Mouse (Mus musculus) large intestine, adult 2 months (tissue): ENCODE data around the gene Dhx16. TPM values are rescaled to one million over a fixed set of nuclear protein-coding genes. Genes with fewer than 3 reads are reported as not detected.

Experiments
- DNase-seq: peaks from one replicate; pipeline ENCODE4 v3.0.0-alpha.2; 2012; ENCODE audit warnings: low read depth, low spot score
- WGBS: fragments of 180-500 bp; shearing (Covaris S2); methylation state at CpG from one replicate; pipeline ENCODE4 v1.1.7; 2018; 5-methylcytosine and 5-hydroxymethylcytosine counted together
- polyA plus RNA-seq: library from polyadenylated mRNA; depleted of rRNA; stranded (reverse); fragments of >200 nt; gene quantifications from 2 replicates; pipeline ENCODE4 v1.2.3, GENCODE M21; 2012

Gene Dhx16
- polyA plus RNA-seq, 1 experiment: 67.2 TPM

DNA sequence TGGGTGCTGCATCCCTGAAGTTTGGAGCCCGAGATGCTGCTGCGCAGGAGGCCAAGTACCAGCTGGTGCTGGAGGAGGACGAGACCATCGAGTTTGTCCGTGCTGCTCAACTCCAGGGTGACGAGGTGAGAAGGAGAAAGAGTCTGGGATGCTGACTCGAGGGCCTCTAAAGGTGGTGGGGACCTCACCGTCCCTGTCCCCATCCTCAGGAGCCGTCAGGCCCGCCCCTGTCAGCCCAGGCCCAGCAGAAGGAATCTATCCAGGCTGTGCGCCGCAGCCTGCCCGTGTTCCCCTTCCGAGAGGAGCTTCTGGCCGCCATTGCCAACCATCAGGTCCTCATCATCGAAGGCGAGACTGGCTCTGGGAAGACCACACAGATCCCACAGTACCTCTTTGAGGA is 3.3 kb downstream of the Dhx16 start:
- 93% methylated on average over 17 of the region's 17 CpGs for WGBS
- DNase-seq: no peak

DNA sequence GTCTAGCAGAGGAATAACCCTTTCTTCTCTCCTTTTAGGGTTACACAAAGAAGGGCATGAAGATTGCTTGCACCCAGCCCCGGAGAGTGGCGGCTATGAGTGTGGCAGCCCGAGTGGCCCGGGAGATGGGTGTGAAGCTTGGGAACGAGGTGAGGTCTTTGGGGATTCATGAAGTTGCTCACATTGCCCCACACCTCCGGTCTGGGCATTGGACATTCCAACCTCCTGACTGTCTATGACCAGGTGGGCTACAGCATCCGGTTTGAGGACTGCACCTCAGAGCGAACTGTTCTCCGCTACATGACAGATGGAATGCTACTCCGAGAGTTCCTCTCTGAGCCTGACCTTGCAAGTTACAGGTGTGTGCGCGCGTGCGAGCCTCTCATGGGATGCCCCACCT is 4.2 kb downstream of the Dhx16 start:
- 97% methylated on average over 14 of the region's 14 CpGs for WGBS
- no peak for DNase-seq

DNA sequence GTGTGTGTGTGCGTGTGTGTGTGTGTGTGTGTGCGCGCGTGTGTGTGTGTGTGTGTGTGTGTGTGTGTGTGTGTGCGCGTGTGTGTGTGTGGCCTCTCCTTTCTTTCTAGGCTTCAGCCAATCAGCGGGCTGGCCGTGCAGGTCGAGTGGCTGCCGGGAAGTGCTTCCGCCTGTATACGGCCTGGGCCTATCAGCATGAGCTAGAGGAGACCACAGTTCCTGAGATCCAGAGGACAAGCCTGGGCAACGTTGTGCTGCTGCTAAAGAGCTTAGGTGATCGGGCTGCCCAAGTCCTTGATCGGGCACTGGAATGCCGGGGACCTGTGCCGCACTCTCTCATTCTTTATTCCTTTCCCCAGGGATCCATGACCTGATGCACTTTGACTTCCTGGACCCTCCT is 8.1 kb downstream of the Dhx16 start:
- no peak for DNase-seq
- 86% methylated on average over 14 of the region's 17 CpGs for WGBS

DNA sequence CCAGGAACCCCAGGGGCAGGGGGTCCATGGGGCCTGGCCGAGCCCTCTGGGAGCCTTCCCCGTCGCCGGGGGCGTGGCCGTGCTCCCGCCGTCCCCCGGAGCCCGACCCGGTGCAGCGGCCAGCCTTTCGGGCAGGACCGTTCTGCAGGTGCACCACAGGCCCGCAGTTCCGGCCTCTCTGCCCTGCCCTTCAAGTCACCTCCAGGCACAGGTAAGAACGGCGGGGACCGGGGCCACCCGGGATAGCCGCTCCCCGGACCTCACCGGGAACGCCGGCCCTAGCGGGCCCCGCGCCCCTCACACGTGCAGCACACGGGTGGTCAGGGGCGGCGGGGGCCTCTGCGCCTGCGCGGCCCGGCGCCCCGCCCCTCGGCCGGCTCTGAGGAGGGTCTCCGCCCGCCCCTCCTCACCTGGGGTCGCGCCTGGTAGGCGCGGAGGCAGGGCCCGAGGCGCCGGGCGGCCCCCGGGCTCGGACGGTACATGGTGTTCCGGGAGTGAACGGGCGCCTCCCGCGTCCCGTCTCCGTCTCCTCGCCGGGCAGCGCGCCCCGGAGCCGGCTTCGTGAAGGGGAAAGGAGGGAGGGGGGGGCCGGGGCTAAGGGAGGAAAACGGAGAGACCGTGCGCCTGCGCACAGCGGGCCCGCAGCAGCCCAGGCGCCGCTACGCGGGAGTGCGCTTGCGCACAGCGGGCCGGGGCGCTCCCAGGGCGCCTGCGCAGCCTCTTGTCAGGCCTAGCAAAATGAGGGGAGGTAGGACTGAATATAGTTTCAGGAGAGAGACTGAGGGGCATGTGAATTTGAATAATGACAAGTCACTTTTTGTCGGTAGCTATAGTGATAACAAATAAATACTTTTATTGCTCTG is 17.4 kb downstream of the Dhx16 start, which contains the start of gene 2310061I04Rik:
2310061I04Rik (minus strand) TSS at position 651 of the 863 bp plus-strand sequence.
- no peak for DNase-seq
- under 1% methylated on average over 85 of the region's 86 CpGs for WGBS

DNA sequence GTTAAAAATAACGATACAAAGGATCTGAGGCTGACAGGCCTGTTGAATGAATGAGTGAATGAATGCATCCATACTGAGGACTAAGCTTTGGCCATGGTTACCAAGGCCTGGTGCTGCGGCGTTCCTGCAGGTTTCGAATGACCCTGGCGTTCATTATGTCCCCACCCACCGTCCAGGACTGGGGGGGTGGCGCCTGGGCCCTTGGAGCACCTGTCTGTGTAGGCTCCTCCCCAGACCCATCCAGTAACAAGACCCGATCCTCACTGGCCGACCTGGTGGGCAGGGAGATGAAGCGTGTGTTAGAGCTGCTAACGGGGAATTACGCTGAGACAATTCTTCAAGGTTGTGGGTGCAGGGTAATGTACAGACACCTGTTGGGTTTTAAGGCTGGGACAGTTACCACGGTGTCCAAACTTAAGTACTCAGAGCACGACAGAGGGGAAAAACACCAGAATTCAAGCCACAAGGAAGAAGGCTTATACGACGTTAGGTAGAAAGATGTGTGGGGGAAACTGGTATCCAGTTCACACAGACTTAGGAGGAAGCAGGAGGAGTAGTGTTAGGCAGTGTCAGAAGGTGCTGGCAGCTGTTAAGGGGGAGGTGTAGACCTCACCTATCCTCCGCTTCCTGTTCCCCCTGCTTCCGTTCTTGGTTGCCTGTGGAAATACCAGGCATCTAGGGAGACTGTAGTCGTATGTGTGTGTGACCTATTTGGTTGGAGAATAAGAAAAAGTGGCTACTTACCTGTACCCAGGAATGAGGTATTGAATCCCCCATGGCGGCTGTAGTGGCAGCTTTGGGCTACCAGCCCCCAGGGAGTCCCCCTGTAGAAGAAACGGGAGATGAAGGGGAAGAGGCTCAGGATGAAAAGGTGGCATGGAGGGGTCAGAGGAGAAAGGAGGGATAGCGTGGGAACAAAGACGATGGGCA is 18.3 kb downstream of the Dhx16 start:
- WGBS: 33% methylated on average over 23 of the region's 23 CpGs
- DNase-seq: no peak

DNA sequence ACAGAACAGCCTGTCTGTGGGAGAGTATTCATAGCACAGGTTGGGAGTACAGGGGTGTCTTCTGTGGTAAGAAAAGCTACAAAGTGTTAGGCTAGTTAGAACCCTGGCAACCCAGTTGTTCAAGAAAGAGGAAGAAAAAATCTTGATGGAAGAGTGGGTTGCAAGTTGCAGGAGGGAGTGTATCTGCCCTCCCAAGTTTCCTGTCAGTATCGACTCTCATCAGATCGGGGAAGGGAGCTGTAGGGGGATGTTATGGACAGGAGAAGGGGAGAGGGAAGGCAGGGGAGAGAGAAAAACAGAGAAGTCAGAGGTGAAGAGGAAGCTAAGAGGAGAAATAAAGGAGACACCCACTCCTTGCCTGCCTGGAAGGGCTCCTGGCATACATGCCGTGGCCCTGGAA is 21.0 kb downstream of the Dhx16 start:
- WGBS: 86% methylated on average over 3 of the region's 3 CpGs
- DNase-seq: no peak

DNA sequence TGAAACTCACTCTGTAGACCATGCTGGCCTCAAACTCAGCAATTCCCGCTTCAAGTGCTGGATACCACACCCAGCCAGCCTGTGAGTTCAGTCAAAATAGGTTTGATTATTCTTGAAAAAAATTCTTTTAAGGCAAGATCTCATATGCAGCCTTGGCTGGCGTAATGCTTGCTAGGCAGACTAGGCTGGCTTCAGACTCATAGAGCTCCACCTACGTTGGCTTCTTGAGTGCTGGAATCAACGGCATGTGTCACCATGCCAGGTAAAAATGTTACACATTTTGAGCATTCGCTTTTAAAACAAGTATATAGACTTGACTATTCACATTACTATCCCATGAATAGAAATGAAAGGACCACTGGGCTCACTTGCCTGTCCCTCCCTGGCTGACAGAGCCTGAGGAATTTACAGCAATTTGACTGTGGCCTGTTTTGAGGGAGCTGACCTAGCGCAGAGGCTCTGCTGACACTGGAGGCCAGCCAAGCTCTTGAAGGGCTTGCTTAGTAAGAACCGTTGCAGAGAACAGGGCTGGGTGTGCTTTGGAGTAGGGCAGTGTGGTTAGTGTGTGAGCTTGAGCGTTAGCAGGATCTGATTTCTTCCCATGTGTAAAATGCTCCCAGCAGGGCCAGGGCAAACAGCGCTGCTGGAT is 23.8 kb downstream of the Dhx16 start:
- WGBS: 80% methylated on average over 9 of the region's 9 CpGs
- DNase-seq: no peak

DNA sequence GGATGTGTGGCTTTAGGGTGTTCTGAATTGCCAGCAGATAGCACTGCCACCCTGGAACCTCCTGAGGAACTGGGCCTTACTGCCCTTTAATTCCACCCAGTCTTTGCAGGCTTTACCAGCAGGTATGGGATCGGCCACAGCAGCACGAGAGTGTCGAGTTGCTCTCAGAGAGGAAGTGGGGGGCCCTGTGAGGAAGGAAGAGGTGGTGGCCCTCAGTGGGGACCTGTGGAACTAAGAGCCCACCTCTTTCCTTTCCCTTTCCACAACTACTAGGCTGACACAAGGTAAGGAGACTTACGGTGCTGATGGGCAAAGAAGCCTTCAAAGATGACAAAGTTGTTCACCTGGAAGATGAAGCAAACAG is 24.4 kb downstream of the Dhx16 start:
- 88% methylated on average over 4 of the region's 4 CpGs for WGBS
- DNase-seq: no peak

DNA sequence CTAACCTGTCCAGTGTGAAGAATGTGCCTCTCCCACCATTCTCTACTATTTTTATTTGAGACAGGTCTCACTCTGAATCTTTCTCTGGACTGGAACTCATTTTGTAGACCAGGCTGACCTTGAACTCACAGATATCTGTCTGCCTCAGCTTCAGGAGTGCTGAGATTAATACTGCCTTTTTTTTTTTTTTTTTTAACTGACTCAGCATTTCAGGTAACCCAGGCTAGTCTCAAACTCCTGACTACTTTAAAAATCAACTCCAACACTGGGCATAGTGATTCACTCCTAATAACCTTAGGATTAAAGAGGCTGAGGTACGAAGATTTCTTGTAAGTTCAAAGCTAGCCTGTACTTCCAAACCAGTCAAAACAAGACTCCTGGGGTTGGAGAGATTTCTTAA is 26.0 kb downstream of the Dhx16 start:
- WGBS: 98% methylated on average over 1 of the region's 1 CpGs
- DNase-seq: no peak

DNA sequence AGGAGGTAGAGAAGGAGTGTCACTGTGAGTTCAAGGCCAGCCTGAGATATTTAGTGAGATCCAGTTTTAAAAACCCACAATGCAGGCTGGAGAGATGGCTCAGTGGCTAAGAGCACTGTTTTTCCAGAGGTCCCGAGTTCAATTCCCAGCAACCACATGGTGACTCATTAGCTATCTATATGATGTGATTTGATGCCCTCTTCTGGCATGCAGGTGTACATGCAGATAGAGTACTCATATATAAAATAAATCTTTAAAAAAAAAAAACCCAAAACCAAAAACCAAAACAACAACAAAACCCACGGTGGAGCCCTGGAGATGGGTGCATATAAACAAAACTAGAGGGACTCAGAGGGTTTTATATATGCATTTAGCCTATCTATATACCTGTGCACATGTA is 28.0 kb downstream of the Dhx16 start:
- DNase-seq: no peak
- 54% methylated on average over 2 of the region's 2 CpGs for WGBS

DNA sequence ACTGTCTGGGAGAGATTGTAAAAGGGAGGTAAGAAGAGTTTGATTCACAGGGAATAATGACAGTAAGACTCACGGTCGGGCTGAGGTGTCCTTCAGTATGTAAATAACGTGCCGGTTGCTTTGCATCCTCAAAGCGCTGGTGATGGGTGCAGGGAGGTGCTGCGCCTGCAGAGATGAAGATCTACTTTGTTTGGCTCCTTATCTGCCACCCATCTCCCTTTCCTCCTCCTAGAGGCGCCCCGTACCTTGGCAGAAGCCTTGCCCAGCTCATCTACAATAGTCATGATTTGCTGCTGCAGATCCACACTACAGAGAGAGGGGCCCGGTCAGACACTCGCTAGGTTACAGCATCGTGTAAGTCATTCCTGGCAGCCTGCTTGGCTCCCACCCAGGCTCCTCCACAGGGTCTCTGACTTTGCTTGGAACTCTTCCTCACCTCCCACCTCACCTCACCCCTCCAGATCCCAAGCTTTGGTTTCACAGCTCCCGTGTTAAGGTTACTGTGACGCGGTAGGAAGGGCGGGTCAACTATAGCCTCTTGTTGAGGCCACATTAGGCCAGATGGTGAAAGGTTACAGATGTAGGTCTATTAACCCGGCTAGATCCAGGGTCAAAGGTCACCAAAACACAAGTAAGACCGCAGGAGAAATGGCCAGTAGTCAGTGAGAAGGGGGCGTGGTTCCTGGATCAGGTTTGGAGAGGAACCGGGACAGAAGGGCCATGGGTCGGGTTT is 29.7 kb downstream of the Dhx16 start:
- peak; percentile 50 for DNase-seq

DNA sequence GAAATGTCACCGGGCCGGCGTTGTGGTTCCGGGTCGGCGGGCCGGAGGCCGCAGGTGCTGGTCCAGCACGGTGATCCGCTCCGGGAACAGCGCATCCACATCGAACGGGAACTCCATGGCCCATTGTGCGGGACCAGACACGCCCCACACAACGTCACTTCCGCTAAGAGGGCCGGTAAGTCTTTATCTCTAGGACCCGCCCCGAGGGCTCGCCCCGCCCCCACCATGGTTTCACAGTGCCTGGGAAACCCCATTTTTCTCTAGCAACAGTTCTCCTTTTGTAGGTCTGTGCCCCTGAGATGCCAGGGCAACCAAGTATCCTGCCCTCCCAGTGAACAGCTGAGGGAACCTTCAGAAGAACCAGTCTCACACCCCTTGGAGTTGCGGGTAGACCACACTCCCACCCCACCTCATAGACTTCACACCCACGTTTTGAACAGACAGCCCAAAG is 30.3 kb downstream of the Dhx16 start, which contains the start of gene Atat1:
Atat1 (minus strand) TSS at position 157 of the 451 bp plus-strand sequence.
- peak; percentile 95 for DNase-seq
- 2% methylated on average over 25 of the region's 25 CpGs for WGBS

More for the DNA sequence above, 29.7 kb downstream of the Dhx16 start:
- WGBS: 11% methylated on average over 20 of the region's 20 CpGs

DNA sequence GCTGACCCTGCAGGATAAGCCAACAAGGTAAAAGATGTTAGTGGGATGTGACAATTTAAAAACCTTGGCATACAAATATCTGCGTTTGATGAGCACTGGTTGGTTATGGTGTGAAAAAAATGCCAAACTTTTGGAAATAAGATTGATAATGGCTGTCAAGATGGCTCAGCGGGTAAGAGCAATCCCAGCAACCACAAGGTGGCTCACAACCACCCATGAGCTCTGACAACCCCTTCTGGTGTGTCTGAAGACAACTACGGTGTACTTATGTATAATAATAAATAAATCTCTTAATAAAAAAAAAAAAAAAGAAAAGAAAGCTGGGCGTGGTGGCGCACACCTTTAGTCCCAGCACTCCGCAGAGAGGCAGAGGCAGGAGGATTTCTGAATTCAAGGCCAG is 35.4 kb downstream of the Dhx16 start:
- WGBS: 74% methylated on average over 6 of the region's 6 CpGs
- no peak for DNase-seq

DNA sequence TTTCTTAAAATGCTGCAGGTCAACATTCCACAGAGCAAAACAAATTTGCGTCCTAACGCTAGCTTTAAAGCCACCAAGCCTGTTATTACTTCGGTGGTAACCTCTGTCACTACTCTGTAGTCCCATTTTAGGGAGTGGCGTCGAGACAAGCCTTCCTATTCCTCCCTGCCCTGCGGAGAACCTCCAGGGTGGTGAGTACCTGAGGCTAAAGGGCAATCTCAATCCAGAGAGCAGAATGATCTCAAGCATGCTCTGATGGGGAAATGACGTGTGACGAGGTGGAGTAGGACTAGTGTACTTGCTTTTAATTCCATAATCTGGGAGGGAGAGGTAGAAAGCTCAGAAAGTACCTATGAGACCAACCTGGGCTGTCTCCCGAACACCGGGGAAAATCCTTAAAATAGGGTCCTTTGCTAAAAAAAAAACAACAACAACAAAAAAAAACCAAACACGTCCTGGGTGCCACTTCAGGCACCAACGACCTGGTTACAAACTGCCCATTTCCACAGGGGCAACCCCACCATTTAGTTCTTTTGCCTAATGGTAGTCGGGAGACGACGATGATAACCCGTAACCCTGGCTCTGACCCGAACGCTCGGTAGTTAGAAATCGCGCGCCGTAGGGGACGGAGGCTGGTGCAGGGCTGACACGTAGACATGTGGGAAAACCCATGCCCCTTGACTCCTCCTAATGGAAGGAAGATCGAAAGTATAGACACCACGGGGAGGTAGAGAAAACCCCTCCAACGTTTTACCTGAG is 36.1 kb downstream of the Dhx16 start:
- DNase-seq: peak; percentile 82
- WGBS: 1% methylated on average over 28 of the region's 28 CpGs

DNA sequence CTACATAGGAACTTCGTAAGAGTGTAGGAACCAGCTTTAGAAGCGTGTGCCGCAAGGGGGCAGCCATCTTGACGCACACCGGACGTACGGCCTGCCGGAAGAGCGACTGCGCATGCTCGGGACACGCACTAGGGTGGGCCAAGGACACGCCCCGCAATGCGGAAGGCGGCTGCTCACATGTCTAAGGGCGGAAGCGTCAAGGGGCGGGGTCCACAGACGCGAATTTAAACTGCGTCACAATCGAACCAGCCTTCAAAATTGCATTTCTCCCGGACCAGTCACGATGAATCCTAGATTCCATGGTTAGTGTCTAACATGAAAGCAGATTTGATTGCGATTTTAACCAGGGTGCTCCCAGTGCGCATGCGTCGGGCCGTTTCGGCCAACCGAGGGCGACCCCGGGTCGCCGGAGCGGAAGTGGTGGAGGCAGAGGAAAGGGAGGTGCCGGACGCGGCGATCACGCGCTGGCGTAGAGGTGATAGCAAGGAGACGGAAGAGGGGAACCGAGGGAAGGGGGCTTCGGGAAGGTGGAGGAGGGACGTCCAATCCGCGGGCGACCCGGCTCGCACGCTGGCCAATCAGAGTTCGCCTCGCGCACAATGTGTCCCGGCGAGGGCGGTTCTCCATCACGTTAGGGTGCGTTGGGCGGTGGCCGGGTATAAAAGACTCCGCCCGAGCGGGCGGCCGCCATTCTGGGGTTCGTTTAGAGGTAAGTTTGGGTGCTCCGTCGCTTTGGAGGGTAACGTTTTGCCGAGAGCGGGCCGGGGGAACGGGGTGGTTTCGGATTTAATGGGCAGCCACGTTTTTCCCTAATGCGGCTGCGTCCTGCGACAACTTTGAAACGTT is 36.9 kb downstream of the Dhx16 start, which contains the start of the genes Mrps18b and Ppp1r10:
Mrps18b (minus strand) TSS at position 93 of the 846 bp plus-strand sequence.
Ppp1r10 (plus strand) TSS at position 138 of the 846 bp plus-strand sequence.
- DNase-seq: peak; percentile 82
- under 1% methylated on average over 83 of the region's 83 CpGs for WGBS

DNA sequence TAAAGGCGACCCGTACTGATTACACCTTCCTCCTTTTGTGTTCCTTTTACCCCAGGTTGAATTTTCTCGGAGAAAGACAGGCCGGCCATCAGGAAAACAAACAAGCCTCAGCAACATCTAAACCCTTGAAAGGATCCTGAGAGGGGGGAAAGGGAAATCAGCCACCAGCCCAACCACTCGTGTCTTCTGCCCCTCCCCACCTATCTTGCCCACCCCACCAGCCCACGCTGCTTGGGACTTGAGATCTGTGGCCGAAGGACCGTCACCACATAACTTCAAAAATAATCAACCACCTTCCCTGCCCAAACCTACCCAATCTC is 37.5 kb downstream of the Dhx16 start:
- no peak for DNase-seq
- WGBS: under 1% methylated on average over 8 of the region's 8 CpGs

DNA sequence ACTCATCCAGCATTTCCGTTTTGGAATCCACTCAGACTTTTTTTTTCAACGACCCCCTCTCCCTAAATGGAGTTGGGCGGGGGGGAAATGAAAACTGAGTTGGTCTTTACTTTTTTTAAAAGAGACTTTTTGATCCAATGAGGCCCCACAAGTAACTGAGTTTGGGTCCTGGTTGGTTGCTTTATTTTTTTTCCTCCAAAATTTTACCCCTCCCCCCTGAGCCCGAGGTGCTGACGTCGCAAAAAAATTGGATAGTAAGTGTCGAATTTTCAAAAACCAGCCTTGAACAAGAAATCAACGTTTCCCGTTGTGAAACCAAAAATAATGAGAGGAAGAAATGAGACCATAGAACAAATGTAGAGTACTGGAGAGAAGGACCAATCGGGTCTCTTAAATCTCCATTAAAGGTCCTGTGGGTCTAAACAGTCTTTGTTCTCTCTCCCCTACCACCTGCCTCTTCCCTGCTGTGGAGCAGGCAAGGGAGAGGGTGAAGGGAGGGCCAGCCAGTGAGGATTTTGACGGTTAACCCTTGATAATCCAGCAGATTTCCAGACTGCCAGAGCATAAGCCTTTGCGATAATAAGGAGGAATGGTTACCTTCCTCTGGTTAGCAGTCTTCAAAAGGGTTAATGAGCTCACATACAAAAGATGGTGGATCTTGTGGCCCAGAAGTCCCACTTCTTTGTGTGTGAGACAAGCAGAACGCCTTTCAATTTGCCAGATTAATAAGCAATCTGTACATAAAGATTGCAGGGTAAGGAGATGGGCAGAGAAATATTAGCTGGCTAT is 38.0 kb downstream of the Dhx16 start:
- 0% methylated on average over 13 of the region's 13 CpGs for WGBS
- no peak for DNase-seq
